Mouse (Mus musculus): ENCODE data around the gene Rilpl1. TPM values are rescaled to one million over a fixed set of nuclear protein-coding genes. Genes with fewer than 3 reads are reported as not detected.
A peak's percentile ranks its signal among the peaks of the same experiment; 100 is the strongest.

Rilpl1 gene
- polyA plus RNA-seq, 1 experiment from 2014 or later, result 13.9 TPM

DNA sequence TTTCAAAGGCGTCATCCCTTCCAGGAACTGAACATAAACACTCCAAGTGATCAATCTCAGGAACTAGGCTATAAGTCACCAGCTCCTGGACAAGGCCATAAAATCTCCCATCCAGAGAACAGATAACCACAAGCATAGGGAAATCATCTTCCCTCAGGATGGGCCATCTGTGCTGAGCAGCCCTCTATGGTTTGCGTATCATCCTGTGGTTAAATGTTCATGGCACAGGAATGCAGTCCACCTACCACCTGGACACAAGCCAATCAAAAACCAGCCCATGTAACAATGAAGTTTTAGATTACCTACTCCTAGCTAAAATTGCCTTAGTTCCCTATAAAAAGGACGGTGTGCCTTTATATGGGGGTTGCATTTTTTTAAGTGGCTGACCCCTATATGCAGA is 42.3 kb downstream of the Rilpl1 start:
- H3K9me3 ChIP-seq (ENCODE audit: control insufficient read depth, low read length), result no peaks in the 10 kb centered on the region
- H3K4me2 ChIP-seq (ENCODE audit: low read length), result no peak overlapping the region
- peaks cover 8% of the 10 kb centered on the region for H3K4me1 ChIP-seq (ENCODE audit: control insufficient read depth, insufficient read depth, low read depth, low read length)
- ATAC-seq, result no peak
- no peak overlapping the region for H3K9ac ChIP-seq (ENCODE audit: low read depth, low read length)
- WGBS, result 96% methylated on average over 3 of the region's 3 CpGs
- no peak overlapping the region for H3K4me3 ChIP-seq (ENCODE audit: low read length)
- no peak overlapping the region for H3K27ac ChIP-seq (ENCODE audit: low read depth, low read length)
- peaks cover 3% of the 10 kb centered on the region; the same call in 1 of the 2 replicates for H3K36me3 ChIP-seq (ENCODE audit: control insufficient read depth, insufficient read depth, low read length)
- H3K27me3 ChIP-seq (replicated peaks; ENCODE audit: control insufficient read depth, insufficient read depth, low read length), result no peaks in the 10 kb centered on the region

DNA sequence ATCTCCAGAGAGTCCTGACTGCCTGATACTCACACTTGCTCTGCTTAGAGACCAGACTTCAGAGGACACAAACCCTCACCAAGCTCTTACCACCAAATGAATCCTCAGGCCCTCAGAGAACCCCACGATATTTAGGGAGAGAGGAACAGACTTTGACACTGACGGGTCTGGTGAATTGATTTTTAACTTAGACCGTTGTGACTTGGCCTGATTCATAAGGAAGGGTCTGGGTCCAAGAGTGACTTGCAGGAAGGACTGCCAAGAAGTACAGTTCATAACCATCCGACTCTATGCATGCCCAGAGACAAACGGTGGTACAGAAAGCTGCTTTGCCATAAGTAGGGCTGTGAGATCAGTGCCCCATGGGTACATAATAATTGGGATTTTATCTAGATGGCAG is 45.5 kb downstream of the Rilpl1 start:
- Histone ChIP-seq H3K36me3 (ENCODE audit: control insufficient read depth, insufficient read depth, low read length) (peaks cover 2% of the 10 kb centered on the region; the same call in 1 of the 2 replicates), H3K9ac (ENCODE audit: low read depth, low read length) (no peak overlapping the region), H3K27me3 (replicated peaks; ENCODE audit: control insufficient read depth, insufficient read depth, low read length) (no peaks in the 10 kb centered on the region), H3K9me3 (ENCODE audit: control insufficient read depth, low read length) (no peaks in the 10 kb centered on the region), H3K4me3 (ENCODE audit: low read length) (no peak overlapping the region), H3K4me2 (ENCODE audit: low read length) (no peak overlapping the region), H3K4me1 (ENCODE audit: control insufficient read depth, insufficient read depth, low read depth, low read length) (peaks cover 12% of the 10 kb centered on the region), H3K27ac (ENCODE audit: low read depth, low read length) (no peak overlapping the region)
- no peak for ATAC-seq
- WGBS, result 90% methylated on average over 5 of the region's 5 CpGs

GRCm38 (mm10) chr5:124483655-124484396 is 47.4 kb downstream of the Rilpl1 start:
- Histone ChIP-seq H3K27me3 (replicated peaks; ENCODE audit: control insufficient read depth, insufficient read depth, low read length) (no peaks in the 10 kb centered on the region), H3K36me3 (ENCODE audit: control insufficient read depth, insufficient read depth, low read length) (no peaks in the 10 kb centered on the region), H3K4me2 (ENCODE audit: low read length) (peak overlapping the region; percentile 81), H3K4me3 (ENCODE audit: low read length) (peak overlapping the region; percentile 65), H3K9ac (ENCODE audit: low read depth, low read length) (peak overlapping the region; percentile 83), H3K9me3 (ENCODE audit: control insufficient read depth, low read length) (no peaks in the 10 kb centered on the region), H3K4me1 (ENCODE audit: control insufficient read depth, insufficient read depth, low read depth, low read length) (peaks cover 13% of the 10 kb centered on the region), H3K27ac (ENCODE audit: low read depth, low read length) (peak overlapping the region; percentile 98)
- no peak; the same call in 1 of the 2 replicates for ATAC-seq
- WGBS, result 7% methylated on average over 15 of the region's 15 CpGs

DNA sequence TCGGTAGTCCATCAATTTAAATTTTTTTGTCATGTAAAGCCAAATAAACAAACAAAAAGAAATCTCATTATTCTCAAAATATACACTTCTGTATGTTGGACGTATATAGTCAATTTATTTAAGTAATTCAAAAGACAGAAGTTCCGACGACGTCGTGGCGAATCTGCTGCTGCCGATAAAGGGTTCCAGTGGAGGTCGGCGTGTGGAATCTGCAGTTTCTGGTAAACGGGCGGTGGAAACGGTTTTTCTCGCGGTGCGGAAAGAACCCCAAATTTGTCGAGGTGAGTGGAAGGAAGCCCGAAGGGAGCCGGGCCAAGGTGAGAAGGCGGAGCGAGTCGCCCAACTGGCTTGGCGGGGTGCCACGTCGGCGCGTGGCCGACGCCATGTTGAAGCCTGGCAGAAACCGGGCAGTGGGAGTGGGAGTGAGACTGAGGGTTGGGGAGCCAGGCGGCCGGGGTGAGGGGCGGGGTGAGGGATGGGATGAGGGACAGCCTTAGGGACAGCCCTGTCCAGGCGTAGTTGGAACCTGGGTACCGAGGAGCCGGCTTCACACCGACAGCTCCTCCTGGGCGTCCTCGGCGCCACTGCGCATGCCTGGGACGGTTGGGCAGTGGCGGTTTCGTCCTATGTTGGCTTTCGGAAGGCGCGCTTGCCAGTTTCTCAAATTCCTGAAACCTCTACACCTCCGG is 48.1 kb downstream of the Rilpl1 start, which contains the start of gene Snrnp35:
TSS of gene Snrnp35 (plus strand) at position 169 of the 689 bp plus-strand sequence.
- WGBS, result under 1% methylated on average over 48 of the region's 48 CpGs
- peaks cover 18% of the 10 kb centered on the region for H3K4me1 ChIP-seq (ENCODE audit: control insufficient read depth, insufficient read depth, low read depth, low read length)
- ATAC-seq, result peak; percentile 96
- H3K9ac ChIP-seq (ENCODE audit: low read depth, low read length), result peak within 1 kb of the TSS; percentile 83
- H3K9me3 ChIP-seq (ENCODE audit: control insufficient read depth, low read length), result no peaks in the 10 kb centered on the region
- peak within 1 kb of the TSS; percentile 65 for H3K4me3 ChIP-seq (ENCODE audit: low read length)
- H3K4me2 ChIP-seq (ENCODE audit: low read length), result peak within 1 kb of the TSS; percentile 81
- peak within 1 kb of the TSS; percentile 98 for H3K27ac ChIP-seq (ENCODE audit: low read depth, low read length)
- no peaks in the 10 kb centered on the region for H3K36me3 ChIP-seq (ENCODE audit: control insufficient read depth, insufficient read depth, low read length)
- H3K27me3 ChIP-seq (replicated peaks; ENCODE audit: control insufficient read depth, insufficient read depth, low read length), result no peaks in the 10 kb centered on the region

- Histone ChIP-seq H3K9ac (ENCODE audit: low read depth, low read length) (peak overlapping the region; percentile 83), H3K4me2 (ENCODE audit: low read length) (peak overlapping the region; percentile 81), H3K27me3 (replicated peaks; ENCODE audit: control insufficient read depth, insufficient read depth, low read length) (no peaks in the 10 kb centered on the region), H3K27ac (ENCODE audit: low read depth, low read length) (peak overlapping the region; percentile 98), H3K9me3 (ENCODE audit: control insufficient read depth, low read length) (no peaks in the 10 kb centered on the region), H3K36me3 (ENCODE audit: control insufficient read depth, insufficient read depth, low read length) (no peaks in the 10 kb centered on the region), H3K4me1 (ENCODE audit: control insufficient read depth, insufficient read depth, low read depth, low read length) (peaks cover 18% of the 10 kb centered on the region), H3K4me3 (ENCODE audit: low read length) (peak overlapping the region; percentile 65)
- WGBS, result 5% methylated on average over 13 of the region's 13 CpGs
- no peak for ATAC-seq
Observed at GRCm38 (mm10) chr5:124482436-124482965, 48.7 kb downstream of the Rilpl1 start.

DNA sequence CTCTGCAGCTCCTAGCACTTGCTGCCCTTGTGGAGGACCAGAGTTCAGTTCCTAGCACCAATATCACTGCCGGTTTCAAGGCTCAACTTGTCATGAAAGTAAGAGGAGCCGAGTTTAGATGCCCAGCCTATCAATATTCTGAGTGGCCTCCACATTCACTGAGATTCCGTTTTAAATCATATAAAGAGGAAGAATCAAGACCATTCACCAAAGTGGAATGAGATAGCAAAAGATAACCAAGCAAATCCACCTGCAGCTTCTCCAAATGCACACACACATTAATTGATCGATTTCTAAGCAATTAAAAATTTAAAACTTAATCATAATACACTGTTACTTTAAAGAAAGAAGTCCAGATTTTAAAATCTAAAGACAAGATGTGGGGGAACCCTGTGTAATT is 49.5 kb downstream of the Rilpl1 start:
- H3K27ac ChIP-seq (ENCODE audit: low read depth, low read length), result no peak overlapping the region
- peaks cover 21% of the 10 kb centered on the region for H3K4me1 ChIP-seq (ENCODE audit: control insufficient read depth, insufficient read depth, low read depth, low read length)
- no peaks in the 10 kb centered on the region for H3K9me3 ChIP-seq (ENCODE audit: control insufficient read depth, low read length)
- no peaks in the 10 kb centered on the region for H3K36me3 ChIP-seq (ENCODE audit: control insufficient read depth, insufficient read depth, low read length)
- no peak overlapping the region for H3K4me2 ChIP-seq (ENCODE audit: low read length)
- no peak overlapping the region for H3K9ac ChIP-seq (ENCODE audit: low read depth, low read length)
- H3K4me3 ChIP-seq (ENCODE audit: low read length), result no peak overlapping the region
- H3K27me3 ChIP-seq (replicated peaks; ENCODE audit: control insufficient read depth, insufficient read depth, low read length), result no peaks in the 10 kb centered on the region
- ATAC-seq, result no peak
- WGBS, result 89% methylated on average over 4 of the region's 4 CpGs

GRCm38 (mm10) chr5:124480119-124480518 is 51.1 kb downstream of the Rilpl1 start:
- H3K4me2 ChIP-seq (ENCODE audit: low read length), result no peak overlapping the region
- peaks cover 28% of the 10 kb centered on the region for H3K4me1 ChIP-seq (ENCODE audit: control insufficient read depth, insufficient read depth, low read depth, low read length)
- no peak overlapping the region for H3K9ac ChIP-seq (ENCODE audit: low read depth, low read length)
- no peaks in the 10 kb centered on the region for H3K27me3 ChIP-seq (replicated peaks; ENCODE audit: control insufficient read depth, insufficient read depth, low read length)
- 69% methylated on average over 4 of the region's 4 CpGs for WGBS
- no peak overlapping the region for H3K27ac ChIP-seq (ENCODE audit: low read depth, low read length)
- no peaks in the 10 kb centered on the region for H3K36me3 ChIP-seq (ENCODE audit: control insufficient read depth, insufficient read depth, low read length)
- ATAC-seq, result no peak
- H3K9me3 ChIP-seq (ENCODE audit: control insufficient read depth, low read length), result no peaks in the 10 kb centered on the region
- H3K4me3 ChIP-seq (ENCODE audit: low read length), result no peak overlapping the region

DNA sequence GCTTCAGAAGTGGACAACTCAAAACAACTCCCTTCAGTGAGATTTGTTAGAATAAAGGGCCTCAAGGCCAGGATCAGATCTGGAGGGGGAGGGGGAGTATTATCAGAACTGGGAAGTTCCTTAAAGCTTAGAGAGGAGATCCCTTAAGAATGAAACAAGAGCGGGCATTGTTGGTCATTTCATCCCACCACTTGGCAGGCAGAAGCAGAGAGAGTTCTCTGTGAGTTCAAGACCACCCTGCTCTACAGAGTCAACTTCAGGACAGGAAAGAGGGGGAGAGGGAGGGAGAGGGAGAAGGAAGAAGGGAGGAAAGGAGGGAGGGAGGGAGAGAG is 52.4 kb downstream of the Rilpl1 start:
- no peak overlapping the region; the same call in 1 of the 2 replicates for H3K4me3 ChIP-seq (ENCODE audit: low read length)

DNA sequence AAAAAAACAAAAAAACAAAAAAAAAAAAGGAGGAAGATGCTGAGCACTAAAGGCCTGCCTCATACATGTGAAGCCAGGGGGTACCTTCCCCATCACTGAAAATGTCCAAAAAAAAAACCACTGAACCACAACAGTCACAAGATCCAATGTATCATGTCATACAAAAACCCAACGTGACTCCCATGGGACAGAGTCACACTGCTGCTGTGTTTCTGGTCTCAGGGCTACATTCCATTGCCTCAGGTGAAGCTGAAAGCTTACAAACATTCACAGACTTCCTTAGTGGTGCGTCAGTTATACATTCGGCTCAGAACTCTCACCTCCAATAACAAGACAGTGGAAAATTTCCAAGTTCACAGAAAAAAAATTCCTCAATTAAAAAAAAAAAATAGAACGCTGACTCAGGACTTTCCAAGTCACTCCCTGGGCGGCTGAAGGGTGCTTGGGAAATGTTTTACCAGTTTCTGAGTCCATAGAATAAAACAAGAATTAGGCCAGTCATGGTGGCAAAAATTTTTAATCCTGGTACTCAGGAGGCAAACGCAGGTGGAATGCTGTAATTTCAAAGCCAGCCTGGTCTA is 60.5 kb downstream of the Rilpl1 start:
- Histone ChIP-seq H3K4me3 (ENCODE audit: low read length) (no peak overlapping the region), H3K36me3 (ENCODE audit: control insufficient read depth, insufficient read depth, low read length) (peaks cover 9% of the 10 kb centered on the region), H3K4me1 (ENCODE audit: control insufficient read depth, insufficient read depth, low read depth, low read length) (peaks cover 5% of the 10 kb centered on the region), H3K9me3 (ENCODE audit: control insufficient read depth, low read length) (no peaks in the 10 kb centered on the region), H3K27ac (ENCODE audit: low read depth, low read length) (no peak overlapping the region), H3K27me3 (replicated peaks; ENCODE audit: control insufficient read depth, insufficient read depth, low read length) (no peaks in the 10 kb centered on the region), H3K4me2 (ENCODE audit: low read length) (no peak overlapping the region), H3K9ac (ENCODE audit: low read depth, low read length) (no peak overlapping the region)
- 83% methylated on average over 6 of the region's 6 CpGs for WGBS
- ATAC-seq, result no peak

More for the DNA sequence above, 52.4 kb downstream of the Rilpl1 start:
- Histone ChIP-seq H3K36me3 (ENCODE audit: control insufficient read depth, insufficient read depth, low read length) (no peaks in the 10 kb centered on the region), H3K9me3 (ENCODE audit: control insufficient read depth, low read length) (no peaks in the 10 kb centered on the region), H3K27me3 (replicated peaks; ENCODE audit: control insufficient read depth, insufficient read depth, low read length) (no peaks in the 10 kb centered on the region), H3K27ac (ENCODE audit: low read depth, low read length) (peak overlapping the region; percentile 70), H3K9ac (ENCODE audit: low read depth, low read length) (no peak overlapping the region), H3K4me2 (ENCODE audit: low read length) (peak overlapping the region; percentile 82), H3K4me1 (ENCODE audit: control insufficient read depth, insufficient read depth, low read depth, low read length) (peaks cover 20% of the 10 kb centered on the region)
- no peak for ATAC-seq
- 75% methylated on average over 1 of the region's 1 CpGs for WGBS
